Mouse (Mus musculus) liver, postnatal 0 days (tissue): ENCODE data around the gene Zscan26.

Experiments
- CTCF ChIP-seq: sonication (generic); IDR thresholded peaks from 2 replicates; pipeline ENCODE4 v1.5.1; 2016; ENCODE audit warnings: antibody characterized with exemption, low read depth
- EP300 ChIP-seq: IDR thresholded peaks from 2 replicates; pipeline ENCODE4 v1.6.1; 2016; ENCODE audit warnings: antibody characterized with exemption, low read depth, mild to moderate bottlenecking

GRCm38 (mm10) chr13:21446796-21447195, 6.7 kb downstream of the Zscan26 start:
- no peak for TF ChIP-seq EP300
- no peak for TF ChIP-seq CTCF
